Mouse (Mus musculus) heart, postnatal 0 days (tissue): ENCODE measurements at regions not wholly inside any gene's neighbourhood (a gene's known extent, or its start where the extent isn't known, plus 50 kb on each side); places are given as distances from the start of the nearest gene placed in this dataset.
"Not testable (repeated sequence)": the region's sequence is repeated elsewhere in the genome, so short reads cannot be mapped to it uniquely, and the experiment has no call there.

Experiments used
- ATAC-seq: fragments of 200-750 bp; cut with Nextera tagmentation; 2 replicates; pipeline ENCODE4 v1.8.0; 2017; ENCODE audit warnings: low read depth, moderate number of reproducible peaks, moderate library complexity; ENCODE audit not compliant: insufficient read depth
- DNase-seq: peaks from one replicate; pipeline ENCODE4 v3.0.0-alpha.2; 2016; ENCODE audit warnings: low spot score
- H3K27ac ChIP-seq: fragments of 300-500 bp; sonication (generic); 2 replicates; pipeline ENCODE4 v1.5.1; 2014; ENCODE audit warnings: low read depth, mild to moderate bottlenecking
- H3K27me3 ChIP-seq: fragments of 300-500 bp; sonication (generic); 2 replicates; pipeline ENCODE4 v1.6.1; 2014; ENCODE audit warnings: low read length, mixed read lengths; ENCODE audit not compliant: control insufficient read depth, insufficient read depth
- H3K36me3 ChIP-seq: fragments of 300-500 bp; sonication (generic); replicated peaks from 2 replicates; pipeline ENCODE4 v1.6.1; 2014; ENCODE audit warnings: low read length, mixed read lengths; ENCODE audit not compliant: control insufficient read depth, insufficient read depth
- H3K4me1 ChIP-seq: fragments of 300-500 bp; sonication (generic); 2 replicates; pipeline ENCODE4 v1.6.1; 2014; ENCODE audit warnings: antibody characterized with exemption; ENCODE audit not compliant: control insufficient read depth, insufficient read depth
- H3K4me2 ChIP-seq: fragments of 300-500 bp; sonication (generic); 2 replicates; pipeline ENCODE4 v1.6.1; 2014; ENCODE audit warnings: low read depth, mild to moderate bottlenecking, low read length, moderate library complexity
- H3K4me3 ChIP-seq: fragments of 300-500 bp; sonication (generic); 2 replicates; pipeline ENCODE4 v1.5.1; 2014; ENCODE audit warnings: low read depth, low read length
- H3K9ac ChIP-seq: fragments of 300-500 bp; sonication (generic); replicated peaks from 2 replicates; pipeline ENCODE4 v1.6.1; 2014; ENCODE audit warnings: low read depth, low read length, mixed read lengths
- H3K9me3 ChIP-seq: fragments of 300-500 bp; sonication (generic); replicated peaks from 2 replicates; pipeline ENCODE4 v1.6.1; 2016; ENCODE audit warnings: low read length; ENCODE audit not compliant: control insufficient read depth
- CTCF ChIP-seq: IDR thresholded peaks from 2 replicates; pipeline ENCODE4 v1.5.1; 2016; ENCODE audit warnings: antibody characterized with exemption, control low read depth, low read depth
- EP300 ChIP-seq: IDR thresholded peaks from 2 replicates; pipeline ENCODE4 v1.6.1; 2016; ENCODE audit warnings: antibody characterized with exemption, low read depth
- WGBS: fragments of 180-500 bp; shearing (Covaris S2); extraction: QIAGEN DNeasy Blood & Tissue Kit; methylation state at CpG from one replicate; pipeline ENCODE4 v1.1.7; 2014; 5-methylcytosine and 5-hydroxymethylcytosine counted together

DNA sequence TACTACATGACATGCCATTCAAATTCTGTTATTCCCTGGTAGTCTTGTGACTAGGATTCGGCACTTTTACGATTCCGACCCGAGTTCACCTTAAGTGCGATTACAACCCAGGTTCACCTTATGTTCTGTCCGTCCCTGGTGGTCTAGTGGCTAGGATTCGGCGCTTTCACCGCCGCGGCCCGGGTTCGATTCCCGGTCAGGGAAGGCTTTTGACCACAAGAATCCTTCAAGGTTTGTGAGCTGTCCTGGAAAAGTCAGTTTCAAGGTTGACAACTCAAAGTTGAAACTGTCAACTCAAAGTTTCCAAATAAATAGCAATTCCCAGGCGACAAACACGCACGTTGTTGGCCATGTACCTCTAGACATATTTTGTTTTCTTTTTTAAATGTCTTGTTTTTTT, 52.8 kb upstream of the Fcgr1 start:
- no CpG with 5 or more reads among the region's 17 CpGs for WGBS
- H3K27ac ChIP-seq, H3K9ac ChIP-seq, H3K4me3 ChIP-seq, H3K4me1 ChIP-seq, DNase-seq, H3K4me2 ChIP-seq, H3K9me3 ChIP-seq, H3K36me3 ChIP-seq, ATAC-seq: not testable (repeated sequence)
- H3K27me3 ChIP-seq, result peaks cover 29% of the 10 kb centered on the region

DNA sequence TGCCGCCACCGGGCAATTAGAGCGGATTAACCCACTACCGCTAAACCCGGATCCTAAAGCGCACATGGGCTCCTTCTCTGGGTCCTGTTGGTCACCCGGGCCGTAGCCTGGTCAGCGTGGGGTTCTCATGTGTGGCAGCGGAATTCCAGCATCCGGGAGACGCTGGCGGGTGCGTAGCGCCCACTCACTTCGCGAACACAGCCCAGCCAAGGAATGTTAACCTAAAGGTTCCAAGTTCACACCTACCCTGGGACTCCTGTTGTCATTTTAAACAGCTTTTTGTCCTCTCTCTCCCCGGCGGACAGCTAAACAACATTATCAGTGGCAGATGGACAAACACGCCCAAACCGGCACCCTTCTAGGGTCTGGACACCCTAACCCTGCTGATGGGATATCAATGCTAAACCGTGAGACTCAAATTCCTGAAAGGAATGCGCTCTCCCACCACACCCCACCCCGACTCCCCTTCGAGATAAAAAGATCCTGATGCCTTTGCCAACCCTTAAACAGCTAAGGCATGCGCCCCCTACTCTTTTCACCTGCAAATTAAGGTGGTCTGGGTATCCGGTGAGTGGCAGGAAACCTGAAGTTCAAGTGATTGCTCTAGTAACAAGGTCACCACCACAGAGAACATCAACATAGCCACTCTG, 49.8 kb upstream of the Fcgr1 start:
- Histone ChIP-seq H3K9me3 (no peaks in the 10 kb centered on the region), H3K4me2 (no peak overlapping the region), H3K27ac (no peak overlapping the region), H3K36me3 (no peaks in the 10 kb centered on the region), H3K9ac (no peak overlapping the region), H3K27me3 (peaks cover 54% of the 10 kb centered on the region), H3K4me3 (no peak overlapping the region), H3K4me1 (no peaks in the 10 kb centered on the region)
- no peak for ATAC-seq
- TF ChIP-seq EP300, result no peak
- TF ChIP-seq CTCF, result no peak
- WGBS, result 1% methylated on average over 27 of the region's 27 CpGs
- DNase-seq, result no peak
